Mouse (Mus musculus) ovary, postnatal 14 days (tissue): ENCODE measurements around the gene Zfp687.

ENCODE experiments used
- DNase-seq: peaks from one replicate; pipeline ENCODE4 v3.0.0; 2022; ENCODE audit warnings: low spot score

Gene Zfp687

DNA sequence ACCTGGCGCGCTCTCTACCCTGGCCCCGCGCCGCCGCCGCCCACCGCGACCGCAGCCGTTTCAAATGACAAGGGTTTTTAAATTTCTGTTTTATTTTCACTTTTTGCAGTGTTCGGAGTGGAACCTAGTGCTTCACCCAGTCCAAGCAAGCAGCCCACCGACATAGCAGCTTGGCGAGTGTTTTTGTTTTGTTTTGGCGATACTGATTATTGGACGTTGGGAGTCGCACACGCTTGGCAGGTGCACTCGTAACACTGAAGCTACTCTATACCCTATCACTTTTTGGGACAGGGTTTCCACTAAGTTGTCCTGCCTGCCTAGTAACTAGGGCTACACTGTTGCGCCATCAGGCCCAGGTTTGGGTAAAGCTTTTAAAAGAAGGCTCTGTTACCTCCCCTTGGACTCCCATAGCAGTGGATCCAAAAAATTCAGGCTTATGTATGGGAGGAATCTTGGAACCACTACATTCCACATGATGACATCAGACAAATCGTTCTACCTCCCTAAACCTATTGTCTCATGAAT is 1.3 kb upstream of the Zfp687 start:
- DNase-seq, result no peak

DNA sequence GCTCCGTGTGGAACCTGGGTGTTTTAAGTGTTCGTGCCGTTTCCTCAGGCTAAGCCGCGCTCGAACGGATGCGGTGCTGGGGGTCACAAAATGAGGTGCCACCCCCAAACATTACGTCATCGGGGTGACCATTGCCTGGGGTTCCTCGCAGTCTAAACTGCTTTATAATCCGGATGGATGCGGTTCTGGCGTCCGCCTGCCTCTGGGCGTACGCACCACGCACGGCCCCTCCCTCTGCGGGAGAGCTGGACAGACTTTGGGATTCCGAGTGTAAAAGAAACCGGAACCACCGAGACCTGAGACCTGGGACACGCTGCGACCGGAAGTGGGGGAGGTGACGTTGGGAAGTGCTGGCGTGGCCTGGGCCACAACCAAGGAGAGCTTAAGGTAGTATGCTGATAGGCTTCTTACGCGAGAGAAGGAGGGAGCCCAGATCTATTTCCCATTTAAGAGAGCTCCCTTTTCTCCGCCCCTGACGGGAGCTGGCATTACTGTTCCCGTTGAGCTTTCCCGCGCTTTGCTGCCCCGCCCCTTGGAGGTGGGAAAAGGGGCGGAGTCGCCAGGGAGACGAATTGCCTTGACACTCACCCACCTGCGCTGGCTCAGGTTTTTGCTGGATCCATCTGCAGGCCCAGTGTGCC is 763 bp upstream of the Zfp687 start:
- peak; percentile 87 for DNase-seq

DNA sequence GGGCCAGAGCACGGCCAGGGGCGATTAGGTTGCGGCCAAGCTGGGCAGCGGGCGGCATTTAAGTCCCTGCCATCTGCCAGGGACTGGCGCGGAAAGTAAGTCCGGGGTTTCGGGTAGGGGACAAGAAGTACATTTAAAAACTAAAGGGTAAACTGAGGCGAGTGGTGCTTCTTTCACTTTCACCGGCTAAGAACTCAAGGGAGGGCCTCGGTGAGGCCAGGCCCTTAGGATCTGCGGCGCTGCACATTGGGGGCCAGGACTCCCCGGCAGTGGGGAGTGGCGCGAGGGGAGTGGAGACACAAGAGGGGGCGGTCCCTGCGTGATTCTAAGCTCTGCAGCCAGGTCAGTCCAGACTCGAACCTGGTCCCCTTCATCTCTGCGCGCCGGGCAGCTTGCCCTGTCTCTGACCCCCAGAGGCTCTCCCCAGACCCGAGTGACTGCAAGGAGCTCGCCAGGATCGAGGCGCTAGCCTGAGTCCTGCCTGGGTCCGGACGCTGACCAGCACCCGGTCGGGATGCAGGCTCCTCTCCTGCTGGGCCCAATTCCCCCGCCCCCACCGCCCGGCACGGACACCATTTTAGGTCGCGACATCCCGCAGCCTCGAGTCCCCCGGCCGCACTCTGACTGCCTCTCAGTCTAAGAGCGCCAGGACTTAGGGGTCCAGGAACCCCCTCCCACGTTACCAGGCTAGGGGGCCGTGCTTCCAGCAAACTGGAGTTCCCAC is 658 bp downstream of the Zfp687 start:
- DNase-seq, result peak; percentile 33

DNA sequence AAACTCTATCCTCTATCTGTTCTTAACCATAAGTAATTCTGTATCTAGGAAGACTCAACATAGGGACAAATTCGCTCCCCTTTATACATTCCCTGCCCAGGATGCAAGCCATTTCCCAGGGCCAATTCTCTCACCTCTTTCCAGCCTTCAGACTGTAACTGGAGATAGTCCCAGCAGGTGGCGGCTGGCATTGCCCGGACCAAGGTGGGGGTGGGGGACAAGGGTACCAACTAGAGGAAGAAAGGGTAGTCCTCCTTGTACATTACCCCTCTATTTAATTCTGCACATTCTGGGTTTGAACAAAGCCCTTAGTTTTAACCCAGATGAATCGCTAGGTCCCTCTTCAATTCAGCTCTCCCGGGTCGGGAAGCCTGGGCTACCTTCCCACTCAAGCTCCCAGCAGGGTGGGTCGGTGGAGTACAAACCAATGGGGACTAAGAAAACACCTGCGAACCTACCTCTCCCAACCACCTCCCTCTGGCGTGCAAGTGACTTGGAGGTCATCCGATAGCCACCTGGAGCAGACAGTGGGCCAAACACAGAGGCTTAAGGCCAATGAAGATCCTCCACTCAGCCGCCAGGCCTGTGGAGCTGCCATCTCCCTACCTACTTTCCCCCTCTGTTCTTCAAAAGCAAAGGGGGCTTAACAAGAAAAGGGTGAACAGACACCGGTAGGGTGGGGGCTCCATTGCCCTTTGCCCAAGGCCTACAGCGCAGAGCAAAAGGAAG is 1.4 kb downstream of the Zfp687 start:
- no peak for DNase-seq

DNA sequence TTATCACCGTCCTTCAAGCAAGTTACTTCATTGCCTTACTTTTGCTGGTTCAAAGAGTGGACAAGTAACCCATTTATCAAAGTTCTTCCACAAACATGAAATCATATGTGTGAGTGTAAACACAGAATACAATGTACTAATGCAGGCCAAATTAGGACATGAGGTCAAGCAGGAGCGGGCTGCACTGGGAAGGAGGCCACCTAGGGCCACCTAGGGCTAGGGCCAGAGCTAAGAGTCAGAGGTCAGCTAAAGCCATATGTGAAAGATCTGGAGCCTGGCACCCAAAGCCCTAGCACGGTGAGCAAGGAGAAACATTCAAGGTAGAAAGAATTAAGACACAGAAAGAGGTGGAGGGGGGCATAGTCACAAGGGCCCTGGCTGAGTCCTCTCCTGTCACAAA is 2.3 kb downstream of the Zfp687 start:
- no peak for DNase-seq

DNA sequence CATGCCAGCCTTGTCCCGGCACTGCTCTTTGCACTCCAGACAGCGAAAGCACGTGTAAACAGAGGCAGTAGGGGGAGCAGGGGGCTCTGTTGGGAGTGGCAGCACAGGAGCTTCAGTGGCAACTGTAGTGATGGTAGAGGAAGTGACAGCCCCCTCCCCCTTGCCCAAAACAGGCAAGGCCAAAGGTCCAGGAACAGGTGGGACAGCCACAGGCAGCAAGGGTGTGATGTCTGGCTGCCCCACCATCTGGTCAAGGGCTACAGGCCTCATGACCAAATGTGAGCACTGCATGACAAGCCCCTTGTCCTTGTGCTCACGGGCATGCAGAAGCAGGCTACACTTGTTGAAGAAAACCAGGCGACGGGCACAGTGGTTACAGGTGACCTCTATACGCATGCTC is 4.9 kb downstream of the Zfp687 start:
- DNase-seq, result no peak

DNA sequence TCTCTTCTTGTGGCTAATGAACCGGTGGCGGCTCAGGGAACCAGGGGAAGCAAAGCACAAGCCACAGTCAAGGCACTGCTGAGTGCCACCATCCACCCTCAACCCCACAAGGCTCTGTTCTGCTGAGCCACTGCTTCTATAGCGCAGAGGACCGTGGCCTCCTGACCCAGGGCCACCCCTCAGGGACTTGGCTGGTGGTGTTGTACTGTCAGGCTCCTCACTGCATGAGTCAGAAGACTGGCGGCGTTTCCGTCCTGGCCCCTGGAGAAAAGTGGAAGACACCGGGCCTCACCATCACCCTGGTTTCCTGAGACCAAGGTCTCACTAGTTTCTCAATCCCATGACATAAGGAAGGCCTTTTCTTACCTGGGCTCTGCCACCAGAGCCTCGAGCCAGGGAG is 7.5 kb downstream of the Zfp687 start:
- DNase-seq, result no peak

DNA sequence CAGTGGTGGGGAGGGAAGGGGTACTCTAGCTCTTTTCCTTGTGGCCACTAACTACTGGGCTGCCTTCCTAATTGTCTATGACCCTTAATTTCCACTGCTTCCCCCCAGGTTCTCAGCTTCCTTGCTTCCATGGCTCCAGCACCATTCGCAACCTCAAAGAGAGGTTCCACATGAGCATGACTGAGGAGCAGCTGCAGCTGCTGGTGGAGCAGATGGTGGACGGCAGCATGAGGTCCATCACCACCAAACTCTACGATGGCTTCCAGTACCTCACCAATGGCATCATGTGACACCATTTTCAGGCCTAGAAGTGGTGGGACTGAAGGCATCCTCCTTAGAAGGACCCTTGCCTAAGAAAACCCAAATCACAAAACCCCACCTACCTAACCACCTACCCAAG is 9.6 kb downstream of the Zfp687 start:
- no peak for DNase-seq

DNA sequence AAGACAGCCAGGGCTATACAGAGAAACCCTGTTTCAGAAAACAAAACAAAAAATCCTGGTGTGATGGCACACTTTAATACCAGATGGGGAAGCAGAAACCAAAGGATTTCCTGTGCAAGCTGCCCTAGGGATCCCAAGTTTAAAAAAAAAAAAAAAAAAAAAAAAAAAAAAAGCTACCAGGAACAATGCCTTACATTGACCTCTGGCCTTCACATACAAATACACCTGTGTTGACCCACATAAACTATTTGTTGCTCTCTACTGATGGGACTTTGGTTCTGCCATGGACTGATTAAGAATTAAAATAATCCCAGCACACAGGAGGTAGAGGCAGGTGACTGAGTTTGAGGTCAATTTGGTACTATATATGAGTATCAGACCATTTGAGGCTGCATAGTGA is 12.0 kb downstream of the Zfp687 start:
- DNase-seq, result no peak

DNA sequence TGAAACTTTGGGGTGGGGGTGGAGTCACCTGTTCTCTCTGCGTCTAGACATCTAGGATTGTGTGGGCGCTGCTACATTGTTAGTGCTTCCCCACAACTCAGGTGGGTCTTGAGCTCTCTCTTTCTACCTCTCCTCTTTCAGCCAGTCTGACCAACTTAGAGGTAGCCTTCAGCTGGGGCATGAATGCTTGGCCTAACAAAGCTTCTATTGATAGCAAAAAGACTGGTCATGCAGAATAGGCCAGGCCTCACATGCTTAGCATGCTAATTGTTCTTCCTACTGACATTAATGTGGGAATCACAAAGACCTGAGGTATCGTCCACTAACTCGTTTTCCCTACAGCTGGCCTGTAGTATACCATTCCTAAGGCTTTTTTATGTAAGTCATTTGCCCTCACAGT is 12.7 kb downstream of the Zfp687 start:
- no peak for DNase-seq

DNA sequence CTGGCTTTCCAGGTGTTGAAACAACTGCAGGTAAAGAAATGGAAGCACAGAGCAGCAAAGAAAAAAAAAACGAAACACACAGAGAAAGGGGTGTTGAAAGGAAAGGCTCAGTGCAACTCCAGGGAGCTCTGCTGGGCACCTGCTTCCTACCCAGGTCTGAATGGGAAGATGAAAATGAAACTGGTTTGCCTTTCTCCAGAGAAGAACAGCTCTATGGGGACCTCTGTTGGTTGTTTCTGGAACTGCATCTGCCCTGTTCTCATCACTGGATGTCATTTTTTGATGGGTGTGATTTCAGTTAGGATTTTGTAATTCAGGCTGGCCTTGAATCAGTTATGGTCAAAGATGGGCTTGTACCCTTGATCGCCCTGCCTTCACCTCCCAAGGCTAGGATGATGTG is 18.3 kb downstream of the Zfp687 start:
- peak; percentile 85 for DNase-seq

DNA sequence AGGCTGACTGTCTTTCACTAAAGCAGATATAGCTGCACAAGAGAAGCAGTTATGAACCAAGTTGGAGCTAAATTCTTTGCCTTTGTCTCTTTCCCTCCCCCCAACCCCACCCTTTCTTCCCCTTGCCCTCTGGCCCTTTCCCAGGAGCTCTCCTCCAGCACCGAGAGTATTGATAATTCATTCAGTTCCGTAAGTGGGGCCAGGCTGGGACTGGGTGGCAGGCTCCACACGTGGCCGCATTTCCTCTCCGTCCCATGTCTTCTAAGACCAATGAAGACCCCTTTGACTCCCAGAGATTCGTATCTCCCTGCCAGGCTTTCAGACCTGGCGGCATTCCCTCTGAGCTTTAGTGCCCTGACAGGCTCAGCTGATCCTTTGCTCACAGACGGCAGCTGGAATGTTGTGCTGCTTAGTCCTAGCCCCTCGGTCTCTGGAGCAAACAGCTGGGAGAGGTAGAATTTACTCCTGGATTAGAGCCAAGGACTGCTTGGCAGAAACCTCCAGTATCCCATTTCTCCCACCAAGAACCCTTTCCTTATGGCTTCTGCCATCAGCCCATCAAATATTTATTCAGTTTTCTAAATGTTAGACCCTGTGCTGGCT is 26.0 kb downstream of the Zfp687 start:
- DNase-seq, result no peak

DNA sequence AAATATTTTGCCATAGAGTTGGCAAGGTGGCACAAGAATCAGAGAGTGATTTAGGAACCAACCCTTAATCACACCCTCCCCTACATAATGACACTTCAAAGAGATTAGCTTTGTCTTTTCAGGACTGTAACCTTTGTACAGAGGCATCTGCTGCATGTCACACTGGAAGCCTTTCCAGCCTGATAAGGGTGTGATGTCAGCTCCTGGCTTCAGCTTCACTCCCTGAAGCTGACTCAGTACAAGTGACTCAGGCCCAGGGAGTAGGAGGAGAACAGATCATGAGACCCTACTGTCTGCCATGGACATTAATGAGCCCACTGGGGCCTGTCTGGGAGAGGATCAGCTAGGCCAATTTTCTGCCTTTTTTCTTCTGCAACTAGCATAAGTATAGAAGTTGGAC is 27.7 kb downstream of the Zfp687 start:
- peak; percentile 28 for DNase-seq

DNA sequence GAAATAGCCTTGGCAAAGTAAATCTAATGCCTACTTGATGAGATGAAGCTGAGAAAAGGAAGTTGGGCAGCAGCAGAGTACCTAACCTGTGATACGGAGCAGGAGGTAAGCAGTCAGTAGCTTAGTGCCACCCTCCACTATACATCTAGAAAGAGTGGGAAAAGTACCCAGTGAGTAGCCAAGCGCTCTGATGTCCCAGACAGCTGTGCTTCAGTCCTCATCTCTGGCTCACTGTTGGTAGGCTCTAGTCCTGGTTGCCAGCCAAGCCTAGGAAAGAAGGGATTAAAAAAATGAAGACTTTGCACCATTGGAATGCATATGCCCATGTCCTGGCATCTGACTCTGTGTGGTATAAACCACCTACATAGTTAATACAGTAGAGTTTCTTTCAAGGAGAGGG is 29.7 kb downstream of the Zfp687 start:
- DNase-seq, result no peak

DNA sequence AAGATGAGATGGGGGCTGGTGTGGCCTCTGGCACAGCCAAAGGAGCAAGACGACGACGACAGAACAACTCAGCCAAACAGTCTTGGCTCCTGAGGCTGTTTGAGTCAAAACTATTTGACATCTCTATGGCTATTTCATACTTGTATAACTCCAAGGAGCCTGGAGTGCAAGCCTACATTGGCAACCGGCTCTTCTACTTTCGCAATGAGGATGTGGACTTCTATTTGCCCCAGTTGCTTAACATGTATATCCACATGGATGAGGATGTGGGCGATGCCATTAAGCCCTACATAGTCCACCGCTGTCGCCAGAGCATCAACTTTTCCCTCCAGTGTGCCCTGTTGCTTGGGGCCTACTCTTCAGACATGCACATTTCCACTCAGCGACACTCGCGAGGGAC is 30.9 kb downstream of the Zfp687 start:
- DNase-seq, result no peak

DNA sequence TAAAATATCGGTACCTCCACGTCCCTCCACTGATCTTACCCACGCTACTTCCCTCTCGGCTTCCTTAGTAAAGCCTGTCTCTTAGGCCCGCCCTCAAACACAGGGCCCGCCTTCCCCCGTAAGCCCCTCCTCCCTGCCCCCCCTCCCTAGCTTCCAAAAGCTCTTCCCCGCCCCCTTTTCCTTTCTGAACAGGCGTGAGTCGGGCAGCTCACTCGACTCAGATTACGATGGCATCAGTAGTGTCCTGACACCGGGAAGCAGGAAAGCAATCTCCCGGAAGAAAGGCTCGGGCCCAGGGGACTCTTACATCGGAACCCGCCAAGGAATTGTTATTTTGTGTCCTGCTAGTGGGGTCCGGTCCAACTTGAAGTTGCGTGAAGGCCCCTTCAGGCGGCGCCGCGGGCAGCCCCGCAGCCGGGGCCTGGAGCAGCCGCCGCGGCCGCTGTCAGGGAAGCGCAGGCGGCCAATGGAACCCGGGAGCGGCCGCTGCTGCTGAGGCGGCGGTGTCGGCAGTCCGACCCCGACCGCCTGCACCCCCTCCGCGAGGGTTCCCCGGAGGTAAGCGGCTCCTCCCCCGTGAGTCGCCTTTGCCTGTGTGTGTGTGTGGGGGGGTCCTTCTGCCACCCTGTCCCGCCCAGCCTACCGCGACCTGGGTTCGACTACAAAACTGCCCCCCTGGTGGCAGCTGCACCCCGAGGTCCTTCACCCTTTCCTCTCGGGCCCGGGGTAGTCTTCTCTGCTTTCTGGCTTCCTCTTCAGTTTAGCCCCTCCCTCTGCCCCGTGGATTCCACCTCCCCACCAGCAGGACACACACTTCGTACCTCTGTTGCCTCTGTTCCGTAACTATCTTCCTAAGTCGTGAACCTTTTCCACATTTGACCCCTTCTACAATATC is 40.5 kb downstream of the Zfp687 start, which contains the start of gene Pi4kb:
Pi4kb (plus strand) TSS at position 204 of the 895 bp plus-strand sequence.
- DNase-seq, result peak; percentile 77

DNA sequence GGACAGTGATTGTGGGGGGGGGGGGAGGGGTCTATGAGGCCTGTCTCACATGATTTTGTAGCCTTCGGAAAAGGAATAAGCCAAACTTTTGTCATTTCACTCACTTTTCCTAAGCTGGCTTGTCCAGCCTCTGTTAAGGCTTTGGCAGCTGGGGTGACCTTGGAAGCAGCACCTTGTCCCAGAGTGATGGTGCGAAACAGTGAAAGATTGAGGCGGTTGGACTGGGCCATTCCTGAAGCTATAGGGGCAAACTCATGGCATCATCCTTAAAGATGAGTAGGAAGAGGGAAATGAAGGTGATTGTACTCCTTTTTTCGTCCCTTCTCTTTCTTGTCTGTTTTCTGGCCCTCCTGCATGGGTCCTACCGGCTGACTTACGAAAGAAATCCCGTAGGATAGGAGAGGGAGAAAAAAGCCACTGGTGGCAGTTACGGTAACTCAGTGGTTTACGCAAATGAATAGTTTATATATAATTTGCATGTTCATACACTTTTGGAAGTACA is 41.2 kb downstream of the Zfp687 start:
- no peak for DNase-seq

DNA sequence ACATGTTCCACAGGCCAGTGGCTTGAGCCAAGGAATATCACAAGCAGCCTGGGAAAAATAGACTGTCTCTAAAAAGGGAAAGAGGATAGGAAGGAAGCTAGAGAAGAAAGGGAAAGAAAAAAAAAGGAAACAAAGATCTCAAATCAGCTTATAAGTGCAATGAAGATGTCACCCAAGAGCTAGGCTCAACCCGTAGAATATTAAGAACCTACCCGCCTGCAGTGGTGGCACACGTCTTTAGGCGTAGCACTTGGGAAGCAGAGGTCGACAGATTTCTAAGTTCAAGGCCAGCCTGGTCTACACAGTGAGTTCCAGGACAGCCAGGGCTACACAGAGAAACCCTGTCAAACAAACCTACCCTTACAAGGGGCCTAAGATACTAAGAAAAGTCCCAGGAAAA is 41.6 kb downstream of the Zfp687 start:
- no peak for DNase-seq

DNA sequence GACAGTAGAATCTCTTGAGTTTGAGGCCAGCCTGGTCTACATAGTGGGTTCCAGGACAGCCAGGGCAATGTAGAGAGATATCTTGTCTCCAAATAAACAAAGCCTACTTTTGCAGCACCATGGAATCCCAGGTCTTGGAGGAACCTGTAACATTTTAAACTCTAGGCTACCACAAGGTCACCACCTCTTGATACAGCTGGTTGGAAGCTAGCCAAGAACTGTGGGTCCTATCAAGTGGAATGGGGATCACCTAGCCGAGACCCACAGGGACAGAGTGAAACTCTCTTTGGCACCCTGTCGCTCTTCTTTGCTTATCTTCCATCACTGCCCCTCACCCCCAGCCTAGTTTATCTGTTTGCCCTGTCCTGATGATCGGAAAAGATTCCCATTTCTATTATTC is 42.7 kb downstream of the Zfp687 start:
- no peak for DNase-seq

DNA sequence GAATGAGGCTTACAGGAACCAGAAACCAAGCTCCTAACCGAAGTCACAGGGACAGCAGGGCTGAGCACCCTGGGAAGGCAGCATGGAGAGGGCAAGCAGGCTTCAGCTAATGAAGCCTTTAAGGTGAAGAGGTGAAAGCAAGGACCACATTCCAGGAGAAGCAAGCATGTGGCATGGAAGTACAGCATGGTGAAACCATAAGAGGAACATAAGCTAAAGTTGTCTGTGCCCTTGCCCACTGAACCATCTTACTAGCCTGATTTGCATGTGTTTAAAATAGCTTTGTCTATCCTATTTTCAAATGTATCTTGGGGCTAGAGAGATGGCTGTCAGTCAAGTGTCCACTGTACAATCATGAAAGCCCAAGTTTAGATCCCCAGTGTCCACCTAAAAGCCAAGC is 49.4 kb downstream of the Zfp687 start:
- DNase-seq, result no peak

DNA sequence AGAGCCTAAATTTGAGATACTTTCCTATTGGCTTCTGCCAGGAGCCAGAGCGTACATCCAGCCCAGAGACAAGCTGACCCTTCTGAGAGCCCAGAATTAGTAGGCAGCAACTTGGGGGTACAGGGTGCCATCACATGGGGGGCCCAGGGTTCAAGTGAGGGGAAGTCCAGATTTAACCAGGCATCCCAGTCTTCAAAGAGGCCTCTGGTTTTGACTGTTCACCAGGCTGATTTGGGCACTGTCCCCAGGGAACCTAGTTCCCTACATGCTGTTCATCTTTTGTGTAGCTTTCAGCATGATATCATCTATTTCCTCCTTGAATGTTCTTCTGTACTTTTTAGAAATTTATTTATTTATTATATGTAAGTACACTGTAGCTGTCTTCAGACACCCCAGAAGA is 50.3 kb downstream of the Zfp687 start:
- no peak for DNase-seq
